In the genomic region with DNA sequence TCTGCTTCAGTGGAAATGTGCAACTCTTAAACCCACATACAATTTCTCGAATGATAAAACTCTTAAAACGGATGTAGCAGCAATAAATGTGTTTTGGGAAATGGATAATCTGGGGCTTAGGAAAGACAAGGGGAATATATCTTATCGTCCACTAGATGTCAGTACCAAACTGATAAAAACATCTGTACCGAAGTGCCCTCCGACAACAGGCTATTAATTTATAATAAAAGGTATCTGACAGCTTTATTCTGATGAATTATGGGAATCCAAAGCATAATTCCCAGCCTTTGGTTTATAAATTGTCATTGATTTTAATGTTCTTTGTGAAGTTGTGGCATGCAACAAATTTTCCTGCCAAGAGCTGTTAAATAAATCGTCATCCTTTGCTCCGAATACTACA, we compare ENCODE assay signal across 13 mouse cellular contexts.
DNase-seq lines count a peak whose midpoint lies in the region; ATAC-seq and TF ChIP-seq lines count a peak whose summit lies in the region.
"Had no signal": no experiment of that assay in that cellular context is flagged by ENCODE, and none has a peak within 500 bp of the region (broad histone marks: within the 10 kb centered on the region; RNA-seq: fewer than 3 reads in every experiment).

No protein-coding gene starts in this region.

- WGBS in hindbrain, embryonic 15.5 days = 39% methylated on average over 7 of the region's 7 CpGs
- WGBS in hindbrain, embryonic 12.5 days = 51% methylated on average over 7 of the region's 7 CpGs
- 36% methylated on average over 7 of the region's 7 CpGs for WGBS in hindbrain, embryonic 16.5 days

- TF ChIP-seq CTCF in CH12.LX (conservative IDR thresholded peaks at IDR 0.05 in 1 of 2, IDR thresholded peaks at IDR 0.05 in 1 of 2; ENCODE audit: low read depth in 2 of 2, low read length in 2 of 2) = peak in 1 of 2 experiments; percentile 56; a peak in 2 of 4 replicates

- dilution Hi-C loops in CH12.LX (cut with MboI; ENCODE audit: extremely low pct_ligation_motif_present, extremely low pct_unique_long_range_greater_than_20kb, low sequenced_read_pairs) = no loop called here

- ATAC-seq in hindbrain, embryonic 15.5 days (ENCODE audit: low FRiP score, low read depth) = no peak
- no peak for ATAC-seq in hindbrain, embryonic 12.5 days (ENCODE audit: low FRiP score)
- ATAC-seq in hindbrain, embryonic 16.5 days = peak; percentile 75

- in situ Hi-C loops in CH12.LX (cut with MboI; ENCODE audit: low pct_ligation_motif_present, low pct_unique_long_range_greater_than_20kb, low sequenced_read_pairs) = no loop called here

- TF ChIP-seq RAD21 in CH12.LX (IDR thresholded peaks at IDR 0.05; ENCODE audit: low read depth, low read length) = peak; percentile 67

- no peaks in the 10 kb centered on the region for H3K36me3 ChIP-seq in hindbrain, embryonic 15.5 days
- no peaks in the 10 kb centered on the region for H3K36me3 ChIP-seq in hindbrain, embryonic 12.5 days
- no peaks in the 10 kb centered on the region for H3K36me3 ChIP-seq in CH12.LX (replicated peaks in 1 of 2; ENCODE audit: control insufficient read depth in 1 of 2, insufficient read depth in 1 of 2, low read length in 1 of 2)
- no peaks in the 10 kb centered on the region for H3K36me3 ChIP-seq in hindbrain, embryonic 16.5 days (ENCODE audit: control insufficient read depth, insufficient read depth, low read length)
- H3K36me3 ChIP-seq: midbrain, embryonic 12.5 days had no signal

- no peak for TF ChIP-seq EP300 in CH12.LX (IDR thresholded peaks at IDR 0.05; ENCODE audit: low read length)

- H3K79me2 ChIP-seq in CH12.LX (replicated peaks; ENCODE audit: control insufficient read depth, extremely low read depth, insufficient read depth, poor library complexity, severe bottlenecking) = no peaks in the 10 kb centered on the region

- no peak overlapping the region for H3K9ac ChIP-seq in hindbrain, embryonic 15.5 days
- no peak overlapping the region for H3K9ac ChIP-seq in hindbrain, embryonic 12.5 days
- H3K9ac ChIP-seq in CH12.LX (ENCODE audit: insufficient read depth, low read depth) = no peak overlapping the region
- H3K9ac ChIP-seq in hindbrain, embryonic 16.5 days (ENCODE audit: low read depth, low read length) = no peak overlapping the region
- H3K9ac ChIP-seq: midbrain, embryonic 12.5 days had no signal

- H3K27me3 ChIP-seq in hindbrain, embryonic 15.5 days = no peaks in the 10 kb centered on the region
- 0 out of 2 replicates have a peak, but pooled peaks cover 3% of the 10 kb centered on the region for H3K27me3 ChIP-seq in hindbrain, embryonic 12.5 days
- no peaks in the 10 kb centered on the region for H3K27me3 ChIP-seq in CH12.LX (replicated peaks)
- H3K27me3 ChIP-seq in hindbrain, embryonic 16.5 days (replicated peaks; ENCODE audit: control insufficient read depth, insufficient read depth, low read length) = no peaks in the 10 kb centered on the region

- no peak overlapping the region for H3K27ac ChIP-seq in hindbrain, embryonic 15.5 days (replicated peaks)
- H3K27ac ChIP-seq in hindbrain, embryonic 12.5 days = no peak overlapping the region
- H3K27ac ChIP-seq in CH12.LX (ENCODE audit: insufficient read depth, low read depth) = no peak overlapping the region
- no peak overlapping the region for H3K27ac ChIP-seq in hindbrain, embryonic 16.5 days (ENCODE audit: low read depth, low read length)
- H3K27ac ChIP-seq: midbrain, embryonic 12.5 days had no signal

- no peak for TF ChIP-seq POLR2A in CH12.LX (IDR thresholded peaks at IDR 0.05; ENCODE audit: low read depth, low read length)

- H3K9me3 ChIP-seq in hindbrain, embryonic 15.5 days = no peaks in the 10 kb centered on the region
- no peaks in the 10 kb centered on the region for H3K9me3 ChIP-seq in hindbrain, embryonic 12.5 days (replicated peaks)
- H3K9me3 ChIP-seq in CH12.LX (replicated peaks; ENCODE audit: low read length) = no peaks in the 10 kb centered on the region
- H3K9me3 ChIP-seq in hindbrain, embryonic 16.5 days (ENCODE audit: control insufficient read depth, low read length) = no peaks in the 10 kb centered on the region
- H3K9me3 ChIP-seq: midbrain, embryonic 12.5 days had no signal

- DNase-seq in 3T3-L1 (ENCODE audit: low read depth, low spot score) (peak; percentile 79), CH12.LX (ENCODE audit: extremely low read depth) (peak; percentile 15)
- no peak for DNase-seq in ovary, postnatal 36 days (ENCODE audit: low spot score)
- no peak for DNase-seq in layer of hippocampus, adult 9-11 months
- DNase-seq: cerebellum, adult 9-11 months; gastrocnemius, postnatal 10 days; kidney, adult 18-20 months; right cerebral cortex, postnatal 4 days; thymus, postnatal 25 days had no signal

- no peak overlapping the region for H3K4me3 ChIP-seq in hindbrain, embryonic 15.5 days
- no peak overlapping the region for H3K4me3 ChIP-seq in hindbrain, embryonic 12.5 days
- no peak overlapping the region for H3K4me3 ChIP-seq in CH12.LX (replicated peaks in 1 of 3; ENCODE audit: low read depth in 2 of 3, low read length in 2 of 3, poor library complexity in 1 of 3)
- no peak overlapping the region for H3K4me3 ChIP-seq in hindbrain, embryonic 16.5 days (ENCODE audit: low read length)
- H3K4me3 ChIP-seq: midbrain, embryonic 12.5 days had no signal

- H3K4me2 ChIP-seq in hindbrain, embryonic 15.5 days = peak overlapping the region; percentile 22; the same call in 1 of the 2 replicates
- H3K4me2 ChIP-seq in hindbrain, embryonic 12.5 days (replicated peaks) = no peak overlapping the region
- no peak overlapping the region for H3K4me2 ChIP-seq in CH12.LX (ENCODE audit: insufficient read depth, low read depth, poor library complexity, severe bottlenecking)
- H3K4me2 ChIP-seq in hindbrain, embryonic 16.5 days (ENCODE audit: low read length) = peak overlapping the region; percentile 32
- H3K4me2 ChIP-seq: midbrain, embryonic 12.5 days had no signal

- peaks cover 7% of the 10 kb centered on the region for H3K4me1 ChIP-seq in hindbrain, embryonic 15.5 days (replicated peaks)
- H3K4me1 ChIP-seq in hindbrain, embryonic 12.5 days = peaks cover 5% of the 10 kb centered on the region; the same call in 1 of the 2 replicates
- H3K4me1 ChIP-seq in CH12.LX (ENCODE audit: control insufficient read depth in 1 of 2, insufficient read depth in 2 of 2) = no peaks in the 10 kb centered on the region
- H3K4me1 ChIP-seq in hindbrain, embryonic 16.5 days (ENCODE audit: control insufficient read depth, insufficient read depth, low read depth, low read length) = peaks cover 5% of the 10 kb centered on the region

TF ChIP-seq in CH12.LX, 34 proteins besides CTCF, POLR2A, EP300 and RAD21:
- no peak for TF ChIP-seq IRF4 (IDR thresholded peaks at IDR 0.05; ENCODE audit: low read depth, low read length)
- no peak for TF ChIP-seq ETS1 (conservative IDR thresholded peaks at IDR 0.05; ENCODE audit: low read depth, low read length)
- TF ChIP-seq NRF1 (IDR thresholded peaks at IDR 0.05; ENCODE audit: low read depth, low read length) = no peak
- TF ChIP-seq ZKSCAN1 (IDR thresholded peaks at IDR 0.05; ENCODE audit: borderline replicate concordance, low read depth, low read length) = no peak
- TF ChIP-seq ZC3H11A (IDR thresholded peaks at IDR 0.05; ENCODE audit: low read depth, low read length) = no peak

Comparison
In these comparisons a context has a peak if more than half of its experiments do, and no peak if none do; other contexts are left out.
1. H3K4me2 ChIP-seq: peak in hindbrain, embryonic 15.5 days (single experiment) and hindbrain, embryonic 16.5 days (single experiment); none in hindbrain, embryonic 12.5 days (single experiment) and CH12.LX (single experiment).
2. DNase-seq: peak in 3T3-L1 (single experiment) and CH12.LX (single experiment); none in ovary, postnatal 36 days (single experiment) and layer of hippocampus, adult 9-11 months (single experiment).